Mouse (Mus musculus): ENCODE measurements around the gene Zfp664. TPM values are rescaled to one million over a fixed set of nuclear protein-coding genes. Genes with fewer than 3 reads are reported as not detected.
A peak's percentile ranks its signal among the peaks of the same experiment; 100 is the strongest.

Zfp664 gene
- total RNA-seq, 2 experiments from 2014 or later: 52.4 to 60.3 TPM

DNA sequence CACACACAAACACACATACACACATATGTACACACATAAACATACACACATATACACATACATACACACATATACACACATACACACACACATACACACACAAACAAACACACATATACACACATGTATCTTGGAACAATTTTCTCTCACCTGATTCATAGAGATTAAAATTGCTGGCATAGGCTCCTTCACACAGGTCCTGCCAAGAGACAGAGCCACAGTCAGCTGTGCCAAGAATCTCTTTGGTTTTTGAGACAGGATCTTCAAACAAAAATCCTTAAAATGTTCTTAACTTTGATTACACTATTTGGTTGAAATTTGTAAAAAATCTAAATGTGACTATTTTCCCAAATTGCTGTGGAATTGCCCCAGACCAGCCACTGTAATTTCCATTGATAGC lies 58.9 kb downstream of the Zfp664 start:
- DNase-seq (ENCODE audit: low spot score in 2 of 2): no peak

GRCm38 (mm10) chr5:124922356-124923352 lies 60.2 kb downstream of the Zfp664 start:
- peak in 1 of 2 experiments; percentile 20 for DNase-seq (ENCODE audit: low spot score in 2 of 2)

GRCm38 (mm10) chr5:124929425-124930054 lies 67.0 kb downstream of the Zfp664 start:
- peak in 1 of 2 experiments; percentile 38 for DNase-seq (ENCODE audit: low spot score in 2 of 2)

GRCm38 (mm10) chr5:124930055-124930439 lies 67.6 kb downstream of the Zfp664 start:
- DNase-seq (ENCODE audit: low spot score in 2 of 2): peak; percentile 40 to 42

- no peak for DNase-seq (ENCODE audit: low spot score in 2 of 2)
Observed at GRCm38 (mm10) chr5:124930603-124931002, 68.1 kb downstream of the Zfp664 start.

DNA sequence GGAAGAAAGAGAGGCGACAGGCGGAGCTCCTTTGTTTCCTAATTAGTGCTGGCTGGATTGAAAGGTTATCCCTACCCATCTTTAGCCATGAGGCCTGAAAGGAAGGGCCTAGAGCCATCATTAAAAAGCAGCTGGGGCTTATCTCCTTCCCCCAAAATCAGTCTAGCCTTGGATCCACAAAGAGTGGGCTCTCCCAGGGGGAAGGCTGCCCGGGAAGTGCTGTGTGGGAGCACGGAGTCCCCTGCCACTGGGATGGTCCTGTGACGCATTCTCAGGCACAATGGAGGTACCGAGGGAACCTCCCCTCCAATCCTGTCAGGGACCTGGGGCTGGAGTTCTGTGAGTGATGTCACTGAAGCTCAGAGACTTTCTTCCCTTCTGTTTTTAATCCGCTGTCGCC lies 68.6 kb downstream of the Zfp664 start:
- DNase-seq (ENCODE audit: low spot score in 2 of 2): no peak

DNA sequence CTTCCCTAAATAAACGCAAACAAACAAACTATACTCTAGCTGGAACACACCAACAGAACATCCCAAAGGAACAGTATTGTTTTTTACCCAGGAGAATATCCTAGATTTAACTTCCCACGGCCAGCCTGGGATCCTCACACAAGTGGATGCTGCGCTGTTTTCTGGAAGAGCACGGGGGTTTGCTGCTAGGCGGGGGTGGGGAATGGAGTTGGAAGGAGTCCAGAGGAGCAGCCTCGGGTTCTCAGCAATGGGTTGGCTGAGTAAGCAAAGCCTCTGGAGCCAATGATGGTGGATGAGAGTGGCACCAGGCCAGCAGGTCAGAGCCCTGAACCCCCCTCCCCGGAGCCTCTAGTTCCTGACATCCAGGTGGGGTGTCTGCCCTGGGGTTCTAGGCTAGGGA lies 72.1 kb downstream of the Zfp664 start:
- DNase-seq (ENCODE audit: low spot score in 2 of 2): no peak

DNA sequence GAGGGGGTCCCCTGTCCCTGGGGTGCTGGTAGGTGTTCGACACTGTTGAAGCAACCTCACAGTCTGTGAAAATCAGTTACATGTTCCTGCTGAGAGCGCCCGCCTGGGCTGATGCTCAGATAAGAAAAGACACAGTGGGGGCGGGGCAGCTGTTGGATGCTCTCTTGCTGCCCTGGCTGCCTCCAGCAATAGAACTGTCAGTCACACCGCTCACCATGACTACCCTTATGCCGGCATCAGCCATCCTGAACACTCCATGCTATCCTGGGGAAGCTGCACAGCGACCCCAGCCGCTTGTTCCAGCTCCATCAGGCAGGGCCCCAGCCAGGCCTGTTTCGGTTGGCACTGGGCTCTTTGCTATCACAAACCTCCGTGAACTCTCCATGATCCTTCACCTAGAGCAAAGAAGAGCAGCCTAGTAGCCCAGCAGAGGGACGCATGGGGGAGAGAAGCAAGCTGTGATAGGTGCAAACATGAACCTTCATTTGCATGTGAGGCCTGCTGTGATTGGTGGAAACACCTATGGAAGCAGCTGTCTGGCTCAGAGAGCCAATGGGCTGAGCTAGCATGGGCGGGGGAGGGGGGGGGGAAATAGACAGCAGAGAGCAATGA lies 80.8 kb downstream of the Zfp664 start:
- DNase-seq (ENCODE audit: low spot score in 2 of 2): no peak

- DNase-seq (ENCODE audit: low spot score in 2 of 2): peak; percentile 53 to 66
Observed at GRCm38 (mm10) chr5:124943793-124944383, 81.4 kb downstream of the Zfp664 start.

DNA sequence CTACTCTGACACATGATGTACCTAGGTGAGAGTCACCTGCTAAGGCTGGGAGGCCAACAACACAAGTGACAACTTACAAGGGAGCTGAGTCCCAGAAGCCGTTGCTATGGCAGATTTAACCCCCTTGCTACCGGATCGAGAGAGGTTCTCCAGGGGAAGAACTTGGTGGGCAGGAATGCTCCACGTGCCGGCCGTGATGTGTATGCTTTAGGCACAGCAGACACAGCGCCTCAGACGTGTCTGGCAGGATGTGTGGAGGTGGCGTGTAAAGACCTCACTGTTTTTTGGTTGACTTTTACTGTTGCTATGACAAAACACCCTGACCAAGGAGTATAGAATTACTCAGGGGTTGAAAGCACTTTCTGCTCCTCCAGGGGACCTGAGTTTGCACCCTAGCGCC lies 81.9 kb downstream of the Zfp664 start:
- DNase-seq (ENCODE audit: low spot score in 2 of 2): no peak

GRCm38 (mm10) chr5:124945046-124945445 lies 82.6 kb downstream of the Zfp664 start:
- DNase-seq (ENCODE audit: low spot score in 2 of 2): no peak

DNA sequence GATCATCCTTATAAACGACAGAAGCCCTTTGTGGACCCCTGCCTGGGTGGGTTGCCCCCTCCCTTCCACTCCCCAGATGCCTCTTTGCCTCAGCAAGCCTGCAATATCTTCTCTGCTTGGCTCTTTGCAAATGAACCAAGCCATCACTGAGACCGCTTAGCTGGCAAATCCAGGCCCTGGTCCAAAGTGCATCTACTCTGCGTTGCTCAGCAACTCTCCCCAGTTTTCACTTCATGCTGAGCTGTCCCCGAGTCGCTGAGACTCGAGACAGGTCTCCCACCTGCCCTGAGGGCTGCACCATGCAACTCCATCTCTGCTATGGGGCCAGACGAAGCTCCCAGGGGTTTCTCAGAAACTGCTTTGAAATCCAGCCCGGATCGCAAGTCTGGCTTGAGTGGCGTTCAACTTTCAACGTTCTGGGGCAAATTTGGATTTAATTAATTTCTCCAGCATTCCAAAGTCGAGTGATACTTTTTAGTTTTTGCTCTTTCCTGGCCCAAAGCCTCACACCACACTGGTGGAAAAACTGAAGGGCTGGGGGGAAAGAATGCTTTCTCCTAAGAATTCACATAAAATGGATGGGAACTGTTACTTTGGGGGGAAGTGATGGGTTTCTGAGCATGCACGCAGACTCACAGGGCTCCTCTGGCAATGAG lies 88.3 kb downstream of the Zfp664 start:
- no peak for DNase-seq (ENCODE audit: low spot score in 2 of 2)

- no peak for DNase-seq (ENCODE audit: low spot score in 2 of 2)
Observed at GRCm38 (mm10) chr5:124951333-124951732, 88.8 kb downstream of the Zfp664 start.

Other genes with a start within 250 kb of the Zfp664 start
- gene Atp6v0a2, start 234.1 kb upstream of the Zfp664 start, total RNA-seq (2021): 10 to 100 TPM; 77.5 to 90.9 TPM
- 1 to 10 TPM; 1.7 to 1.8 TPM for gene Dnah10, start 137.6 kb upstream of the Zfp664 start, total RNA-seq (2021)
- 1 to 10 TPM; 6.4 to 8.4 TPM for gene Ccdc92, start 267 bp upstream of the Zfp664 start, total RNA-seq (2021)
- 1 to 10 TPM; 2.9 to 6.3 TPM for gene Rflna, start 140.5 kb downstream of the Zfp664 start, total RNA-seq (2021)

Data from adrenal gland, adult 18-20 months (tissue).